Mouse (Mus musculus) effector memory CD4-positive, alpha-beta T cell, adult 5 months (primary cell): ENCODE data around the gene Ripor2. TPM values are rescaled to one million over a fixed set of nuclear protein-coding genes. Genes with fewer than 3 reads are reported as not detected.

Source experiments
- polyA plus RNA-seq: library from polyadenylated mRNA; unstranded; fragments of 100-300 nt; shearing (Covaris generic); gene quantifications from one replicate; pipeline ENCODE4 v1.2.1, GENCODE M21; 2017

Ripor2 gene
- polyA plus RNA-seq = 345 TPM

DNA sequence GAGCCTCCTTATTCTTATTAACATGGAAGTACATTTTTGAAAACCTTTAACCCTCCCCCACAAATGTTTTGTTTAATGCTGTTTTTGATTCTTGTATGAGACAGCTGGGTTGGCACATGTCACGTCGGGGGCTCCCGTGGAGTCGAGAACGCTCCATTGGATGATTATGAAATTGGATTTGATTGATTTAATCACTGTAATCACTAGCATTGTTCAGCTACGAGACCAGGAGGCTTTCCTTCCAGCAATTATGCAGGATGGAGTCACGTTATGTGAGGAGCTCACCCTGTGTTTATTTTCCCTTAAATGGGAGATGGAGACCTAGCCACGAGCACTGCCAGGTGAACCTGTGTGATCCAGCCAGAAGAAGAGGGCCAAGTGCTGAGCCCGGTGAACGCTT is at the start of gene Ripor2:
TSS of gene Ripor2 (plus strand) at position 357 of the 400 bp plus-strand sequence.

DNA sequence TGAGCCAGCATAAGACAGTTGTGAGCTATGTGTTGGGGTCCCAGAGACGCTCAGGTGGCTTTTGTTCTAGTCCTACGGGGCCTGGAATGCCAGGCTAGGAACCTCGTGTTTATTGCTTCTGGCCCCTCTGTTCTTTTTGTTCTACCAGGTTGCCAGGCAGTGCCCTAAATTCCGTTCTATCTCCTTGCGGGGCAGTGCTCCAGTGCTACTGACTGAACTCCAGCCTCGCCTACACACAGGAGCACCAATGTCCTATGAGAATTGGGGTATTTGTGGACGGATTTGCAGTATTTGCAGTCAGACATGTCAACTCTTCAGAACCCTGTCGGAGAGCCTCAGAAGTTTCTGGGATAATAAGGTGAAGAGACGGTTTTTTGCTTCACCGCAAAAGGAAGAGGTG is 159.0 kb downstream of the Ripor2 start, which contains the start of gene Armh2:
TSS of gene Armh2 (plus strand) at position 205 of the 400 bp plus-strand sequence.

DNA sequence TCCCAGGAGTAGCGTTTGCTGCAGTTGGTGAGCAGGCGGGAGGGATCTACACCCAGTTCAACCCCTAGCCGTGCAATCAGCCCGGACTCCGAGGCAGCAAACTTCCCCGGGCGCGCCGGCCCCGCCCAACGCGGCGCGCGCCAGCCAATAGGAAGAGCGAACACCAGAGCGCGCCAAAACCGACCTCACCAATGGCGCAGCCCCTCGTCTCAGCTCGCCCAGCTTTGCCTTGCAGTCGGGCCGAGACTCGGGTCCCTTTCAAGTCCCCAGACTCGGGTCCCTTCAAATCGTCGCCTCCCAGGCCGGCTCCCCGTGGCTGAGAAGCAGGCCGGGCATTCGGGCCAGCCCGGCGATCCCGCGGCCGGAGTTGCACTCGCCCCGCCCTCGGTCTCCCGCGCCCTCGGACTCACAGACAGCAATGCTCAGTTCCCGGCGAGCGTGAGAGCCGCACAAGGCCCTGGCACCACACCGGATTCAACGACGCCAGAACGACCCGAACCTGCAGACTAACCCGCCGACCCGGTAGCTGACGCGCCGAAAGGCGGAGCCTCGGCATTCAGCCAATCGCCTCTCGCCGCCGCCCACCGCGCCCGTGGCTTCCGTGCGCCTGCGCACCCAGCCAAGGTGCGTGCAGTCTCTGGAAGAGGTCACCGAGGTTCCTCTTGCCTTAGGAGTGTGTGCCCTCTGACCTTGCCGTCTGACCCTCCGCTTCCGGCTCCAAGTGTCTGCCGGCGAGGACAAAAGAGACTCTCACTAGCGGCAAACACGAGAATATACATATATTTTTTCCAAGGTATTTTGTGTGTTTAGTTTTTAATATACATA is 179.6 kb downstream of the Ripor2 start, which contains the start of gene Gmnn:
TSS of gene Gmnn (minus strand) at position 521 of the 825 bp plus-strand sequence.

Other genes with a start within 250 kb of the Ripor2 start
- not detected for gene Armh2, start 159.0 kb downstream of the Ripor2 start, polyA plus RNA-seq
- gene Gmnn, start 179.7 kb downstream of the Ripor2 start, polyA plus RNA-seq = 12.1 TPM
- 28.1 TPM for gene BC005537, start 219.5 kb downstream of the Ripor2 start, polyA plus RNA-seq
- gene Acot13, start 249.4 kb downstream of the Ripor2 start, polyA plus RNA-seq = 43.0 TPM
- gene Tdp2, start 249.5 kb downstream of the Ripor2 start, polyA plus RNA-seq = 86.8 TPM